Mouse (Mus musculus) hindbrain, embryonic 15.5 days (tissue): ENCODE data around the gene Sik1. TPM values are rescaled to one million over a fixed set of nuclear protein-coding genes. Genes with fewer than 3 reads are reported as not detected.

ENCODE experiments used
- ATAC-seq: fragments of 200-750 bp; cut with Nextera tagmentation; 2 replicates; pipeline ENCODE4 v1.8.0; 2017; ENCODE audit warnings: low read depth, moderate number of reproducible peaks, moderate TSS enrichment; ENCODE audit not compliant: low FRiP score
- H3K27ac ChIP-seq: fragments of 300-500 bp; sonication (generic); replicated peaks from 2 replicates; pipeline ENCODE4 v1.5.1; 2015; ENCODE audit warnings: mild to moderate bottlenecking, inconsistent platforms
- H3K27me3 ChIP-seq: fragments of 300-500 bp; sonication (generic); 2 replicates; pipeline ENCODE4 v1.6.1; 2015; ENCODE audit warnings: control low read depth, inconsistent platforms
- H3K36me3 ChIP-seq: fragments of 300-500 bp; sonication (generic); 2 replicates; pipeline ENCODE4 v1.6.1; 2015; ENCODE audit warnings: control low read depth, inconsistent platforms
- H3K4me1 ChIP-seq: fragments of 300-500 bp; sonication (generic); replicated peaks from 2 replicates; pipeline ENCODE4 v1.6.1; 2015; ENCODE audit warnings: control low read depth, inconsistent platforms
- H3K4me2 ChIP-seq: fragments of 300-500 bp; sonication (generic); 2 replicates; pipeline ENCODE4 v1.6.1; 2015; ENCODE audit warnings: moderate library complexity, mild to moderate bottlenecking, inconsistent platforms
- H3K4me3 ChIP-seq: fragments of 300-500 bp; sonication (generic); 2 replicates; pipeline ENCODE4 v1.5.1; 2015; ENCODE audit warnings: mild to moderate bottlenecking, inconsistent platforms
- H3K9ac ChIP-seq: fragments of 300-500 bp; sonication (generic); 2 replicates; pipeline ENCODE4 v1.6.1; 2015; ENCODE audit warnings: inconsistent platforms
- H3K9me3 ChIP-seq: fragments of 300-500 bp; sonication (generic); 2 replicates; pipeline ENCODE4 v1.6.1; 2016; ENCODE audit warnings: control low read depth, inconsistent platforms
- WGBS: fragments of 180-500 bp; shearing (Covaris S2); methylation state at CpG from one replicate; pipeline ENCODE4 v1.1.7; 2015; 5-methylcytosine and 5-hydroxymethylcytosine counted together
- polyA plus RNA-seq: library from polyadenylated mRNA; unstranded; fragments of >200 nt; fragmentation: Nextera tagmentation; extraction: Ambion mirVana; gene quantifications from 2 replicates; pipeline ENCODE4 v1.2.1, GENCODE M21; 2015

Gene Sik1
- polyA plus RNA-seq, 1 experiment from 2014 or later = 20.3 TPM

- peaks cover 17% of the 10 kb centered on the region for H3K4me1 ChIP-seq
- no peak for ATAC-seq
- H3K9me3 ChIP-seq = no peaks in the 10 kb centered on the region
- WGBS = 49% methylated on average over 13 of the region's 13 CpGs
- 0 out of 2 replicates have a peak, but pooled peaks cover 3% of the 10 kb centered on the region for H3K27me3 ChIP-seq
- H3K4me2 ChIP-seq = no peak overlapping the region
- H3K9ac ChIP-seq = no peak overlapping the region
- no peak overlapping the region for H3K4me3 ChIP-seq
- no peak overlapping the region for H3K27ac ChIP-seq
- no peaks in the 10 kb centered on the region for H3K36me3 ChIP-seq
Measured at GRCm38 (mm10) chr17:31821136-31821933, 34.3 kb downstream of the Sik1 start.

GRCm38 (mm10) chr17:31820099-31820846, 35.3 kb downstream of the Sik1 start:
- Histone ChIP-seq H3K27ac (no peak overlapping the region), H3K36me3 (no peaks in the 10 kb centered on the region), H3K4me1 (peaks cover 17% of the 10 kb centered on the region), H3K4me3 (no peak overlapping the region), H3K4me2 (no peak overlapping the region), H3K9me3 (no peaks in the 10 kb centered on the region), H3K9ac (no peak overlapping the region), H3K27me3 (0 out of 2 replicates have a peak, but pooled peaks cover 3% of the 10 kb centered on the region)
- no peak for ATAC-seq
- WGBS = 48% methylated on average over 4 of the region's 4 CpGs

GRCm38 (mm10) chr17:31819372-31819771, 36.2 kb downstream of the Sik1 start:
- ATAC-seq = no peak
- no peak overlapping the region for H3K27ac ChIP-seq
- H3K27me3 ChIP-seq = 0 out of 2 replicates have a peak, but pooled peaks cover 3% of the 10 kb centered on the region
- H3K36me3 ChIP-seq = no peaks in the 10 kb centered on the region
- H3K4me2 ChIP-seq = no peak overlapping the region
- WGBS = 65% methylated on average over 9 of the region's 9 CpGs
- H3K4me3 ChIP-seq = no peak overlapping the region
- peaks cover 24% of the 10 kb centered on the region for H3K4me1 ChIP-seq
- no peak overlapping the region for H3K9ac ChIP-seq
- H3K9me3 ChIP-seq = no peaks in the 10 kb centered on the region

- WGBS = 96% methylated on average over 1 of the region's 1 CpGs
- Histone ChIP-seq H3K27ac (peak overlapping the region; percentile 78; the same call in 1 of the 2 replicates), H3K4me2 (no peak overlapping the region), H3K4me1 (peaks cover 34% of the 10 kb centered on the region), H3K4me3 (no peak overlapping the region), H3K36me3 (no peaks in the 10 kb centered on the region), H3K9ac (no peak overlapping the region), H3K9me3 (no peaks in the 10 kb centered on the region), H3K27me3 (0 out of 2 replicates have a peak, but pooled peaks cover 3% of the 10 kb centered on the region)
- no peak for ATAC-seq
Measured at GRCm38 (mm10) chr17:31817815-31818214, 37.8 kb downstream of the Sik1 start.

GRCm38 (mm10) chr17:31817203-31817602, 38.4 kb downstream of the Sik1 start:
- no peak overlapping the region for H3K9ac ChIP-seq
- no peaks in the 10 kb centered on the region for H3K36me3 ChIP-seq
- H3K4me1 ChIP-seq = peaks cover 34% of the 10 kb centered on the region
- peak; percentile 65 for ATAC-seq
- 18% methylated on average over 5 of the region's 5 CpGs for WGBS
- 0 out of 2 replicates have a peak, but pooled peaks cover 3% of the 10 kb centered on the region for H3K27me3 ChIP-seq
- H3K9me3 ChIP-seq = no peaks in the 10 kb centered on the region
- H3K4me2 ChIP-seq = no peak overlapping the region
- peak overlapping the region; percentile 78 for H3K27ac ChIP-seq
- H3K4me3 ChIP-seq = no peak overlapping the region

- WGBS = 86% methylated on average over 1 of the region's 1 CpGs
- Histone ChIP-seq H3K9me3 (no peaks in the 10 kb centered on the region), H3K4me2 (no peak overlapping the region), H3K27me3 (0 out of 2 replicates have a peak, but pooled peaks cover 3% of the 10 kb centered on the region), H3K4me1 (peaks cover 38% of the 10 kb centered on the region), H3K27ac (no peak overlapping the region), H3K9ac (no peak overlapping the region), H3K4me3 (no peak overlapping the region), H3K36me3 (no peaks in the 10 kb centered on the region)
- ATAC-seq = no peak
Measured at GRCm38 (mm10) chr17:31814848-31815247, 40.8 kb downstream of the Sik1 start.

- peak; percentile 20; the same call in 1 of the 2 replicates for ATAC-seq
- WGBS = 51% methylated on average over 3 of the region's 3 CpGs
- H3K27me3 ChIP-seq = 0 out of 2 replicates have a peak, but pooled peaks cover 3% of the 10 kb centered on the region
Measured at GRCm38 (mm10) chr17:31813938-31814622, 41.5 kb downstream of the Sik1 start.

GRCm38 (mm10) chr17:31811333-31811732, 44.3 kb downstream of the Sik1 start:
- 46% methylated on average over 4 of the region's 4 CpGs for WGBS
- ATAC-seq = no peak
- H3K9me3 ChIP-seq = no peaks in the 10 kb centered on the region
- no peaks in the 10 kb centered on the region for H3K27me3 ChIP-seq
- H3K9ac ChIP-seq = no peak overlapping the region
- no peak overlapping the region for H3K27ac ChIP-seq
- no peak overlapping the region for H3K4me3 ChIP-seq
- no peaks in the 10 kb centered on the region for H3K36me3 ChIP-seq
- peaks cover 33% of the 10 kb centered on the region for H3K4me1 ChIP-seq
- H3K4me2 ChIP-seq = no peak overlapping the region

More at GRCm38 (mm10) chr17:31813938-31814622, 41.5 kb downstream of the Sik1 start:
- Histone ChIP-seq H3K27ac (0 out of 2 replicates have a peak overlapping the region, but pooled peaks have one; percentile 39), H3K9ac (no peak overlapping the region), H3K9me3 (no peaks in the 10 kb centered on the region), H3K4me2 (no peak overlapping the region), H3K36me3 (no peaks in the 10 kb centered on the region), H3K4me1 (peaks cover 46% of the 10 kb centered on the region), H3K4me3 (no peak overlapping the region)

- Histone ChIP-seq H3K9ac (peak overlapping the region; percentile 14; the same call in 1 of the 2 replicates), H3K4me2 (peak overlapping the region; percentile 47)
Measured at GRCm38 (mm10) chr17:31809894-31810293, 45.7 kb downstream of the Sik1 start.

GRCm38 (mm10) chr17:31809136-31809535, 46.5 kb downstream of the Sik1 start:
- WGBS = 92% methylated on average over 7 of the region's 7 CpGs
- Histone ChIP-seq H3K4me2 (no peak overlapping the region), H3K27ac (peak overlapping the region; percentile 74), H3K4me1 (peaks cover 28% of the 10 kb centered on the region), H3K9me3 (no peaks in the 10 kb centered on the region), H3K9ac (no peak overlapping the region), H3K27me3 (no peaks in the 10 kb centered on the region), H3K4me3 (no peak overlapping the region), H3K36me3 (no peaks in the 10 kb centered on the region)
- ATAC-seq = no peak

More at GRCm38 (mm10) chr17:31809894-31810293, 45.7 kb downstream of the Sik1 start:
- 25% methylated on average over 19 of the region's 19 CpGs for WGBS
- Histone ChIP-seq H3K9me3 (no peaks in the 10 kb centered on the region), H3K4me3 (peak overlapping the region; percentile 26), H3K36me3 (no peaks in the 10 kb centered on the region), H3K4me1 (peaks cover 36% of the 10 kb centered on the region), H3K27me3 (no peaks in the 10 kb centered on the region), H3K27ac (peak overlapping the region; percentile 74)
- peak; percentile 47; the same call in 1 of the 2 replicates for ATAC-seq

- Histone ChIP-seq H3K4me1 (peaks cover 20% of the 10 kb centered on the region), H3K36me3 (no peaks in the 10 kb centered on the region), H3K9ac (no peak overlapping the region), H3K4me2 (no peak overlapping the region), H3K4me3 (no peak overlapping the region), H3K27ac (no peak overlapping the region), H3K9me3 (no peaks in the 10 kb centered on the region), H3K27me3 (no peaks in the 10 kb centered on the region)
- no peak for ATAC-seq
- 66% methylated on average over 10 of the region's 10 CpGs for WGBS
Measured at GRCm38 (mm10) chr17:31808082-31808875, 47.3 kb downstream of the Sik1 start.
